Mouse (Mus musculus): ENCODE data around the gene Bcar1.

DNA sequence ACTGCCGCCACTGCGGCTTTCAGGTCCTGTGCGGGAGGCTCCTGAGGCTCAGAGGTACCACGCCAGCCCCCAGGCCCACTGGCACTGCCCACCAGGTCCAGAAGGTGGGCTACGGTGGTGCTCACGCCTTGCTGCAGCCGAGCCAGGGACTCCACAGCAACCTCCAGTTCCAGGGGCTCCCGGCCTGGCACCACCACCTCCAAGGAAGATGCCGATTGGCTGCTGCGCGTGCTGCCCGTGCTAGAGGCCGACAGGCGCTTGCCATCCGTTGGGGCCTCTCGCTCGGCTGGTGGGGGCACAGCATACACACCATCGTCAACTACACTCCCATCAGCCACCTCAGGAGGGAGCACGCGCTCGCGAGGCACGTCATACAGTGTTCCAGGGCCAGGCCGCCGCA lies 29.8 kb downstream of the Bcar1 start:
- TF ChIP-seq POLR2A (IDR thresholded peaks at IDR 0.05; ENCODE audit: borderline replicate concordance, control insufficient read depth, low read depth, low read length) (no peak), CTCF (IDR thresholded peaks at IDR 0.05; ENCODE audit: control insufficient read depth, insufficient read depth, low read length) (no peak)
